Mouse (Mus musculus): Measurements from ENCODE around the gene Pla2g1b. TPM values are rescaled to one million over a fixed set of nuclear protein-coding genes. Genes with fewer than 3 reads are reported as not detected.
"Not testable (repeated sequence)": the region's sequence is repeated elsewhere in the genome, so short reads cannot be mapped to it uniquely, and the experiment has no call there.

Gene Pla2g1b
- total RNA-seq, 2 experiments from 2014 or later = not detected

DNA sequence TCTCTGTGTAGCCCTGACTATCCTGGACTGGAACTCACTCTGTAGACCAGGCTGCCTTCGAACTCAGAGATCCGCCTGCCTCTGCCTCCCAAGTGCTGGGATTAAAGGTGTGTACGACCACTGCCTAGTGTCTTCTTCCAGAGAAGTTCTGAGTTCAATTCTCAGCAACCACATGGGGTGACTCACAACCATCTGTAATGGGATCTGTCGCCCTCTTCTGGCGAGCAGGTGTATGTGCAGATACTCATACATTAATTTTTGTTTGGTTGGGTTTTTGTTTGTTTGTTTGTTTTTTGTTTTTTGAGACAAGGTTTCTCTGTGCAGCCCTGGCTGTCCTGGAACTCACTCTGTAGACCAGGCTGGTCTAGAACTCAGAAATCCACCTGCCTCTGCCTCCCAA is 23.4 kb upstream of the Pla2g1b start:
- ATAC-seq (replicated peaks; ENCODE audit: low FRiP score, poor library complexity, severe bottlenecking) = not testable (repeated sequence)

DNA sequence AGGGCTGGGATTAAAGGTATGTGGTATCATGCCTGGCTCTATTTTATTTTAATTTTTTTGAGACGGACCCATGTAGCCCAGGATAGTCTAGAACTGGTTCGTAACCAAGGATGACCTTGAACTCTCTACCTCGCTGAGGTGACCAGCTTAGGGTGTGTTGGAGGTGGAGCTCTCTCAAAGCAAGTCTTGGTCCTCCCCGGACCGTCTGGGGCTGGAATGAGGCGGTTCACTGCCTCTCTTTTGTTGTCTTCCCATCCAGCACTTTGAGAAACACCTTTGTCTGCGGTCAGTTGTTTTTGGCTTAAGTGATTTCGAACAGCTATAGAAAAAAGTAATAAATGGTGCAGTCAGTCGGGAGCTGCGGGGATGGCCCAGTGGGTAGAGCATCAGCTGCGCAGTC is 21.9 kb upstream of the Pla2g1b start:
- ATAC-seq (replicated peaks; ENCODE audit: low FRiP score, poor library complexity, severe bottlenecking) = no peak

DNA sequence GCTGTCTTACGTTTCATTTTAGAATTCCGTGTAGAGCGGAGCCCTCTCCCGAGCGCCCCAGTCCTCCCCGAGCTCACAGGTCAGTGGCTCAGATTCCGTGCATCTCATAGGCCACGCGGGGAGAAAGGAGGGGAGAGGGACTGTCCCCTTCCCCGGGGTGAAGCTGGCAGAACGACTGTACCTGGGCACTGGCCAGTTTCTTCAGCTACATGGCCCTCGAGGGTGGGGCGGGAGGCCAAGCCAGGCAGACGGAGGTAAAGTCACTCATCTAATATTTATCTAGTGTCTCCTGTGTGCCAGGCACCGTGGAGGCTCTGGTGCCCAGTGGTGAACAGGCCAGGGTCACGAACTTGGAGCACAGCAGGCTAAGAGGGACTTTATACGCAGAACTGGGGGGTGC is 19.0 kb upstream of the Pla2g1b start:
- ATAC-seq (replicated peaks; ENCODE audit: low FRiP score, poor library complexity, severe bottlenecking) = no peak

DNA sequence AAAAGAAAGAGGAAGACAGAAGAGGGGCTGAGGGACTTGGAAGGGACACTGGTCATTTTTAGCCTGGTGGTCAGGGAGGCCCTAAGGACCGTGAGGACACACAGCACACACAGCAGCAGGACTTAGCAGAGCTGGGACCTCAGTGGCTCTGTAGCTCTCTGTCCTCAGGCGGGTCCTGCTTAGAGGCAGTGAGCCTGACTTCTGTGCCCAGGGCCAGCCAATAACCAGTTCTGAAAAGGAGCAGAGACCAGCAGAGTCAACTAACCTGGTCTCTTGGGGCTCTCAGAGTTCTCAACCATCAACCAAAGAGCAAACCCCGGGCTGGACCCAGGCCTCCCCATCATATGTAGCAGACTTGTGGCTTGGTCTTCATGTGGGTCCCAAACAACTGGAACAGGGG is 16.8 kb upstream of the Pla2g1b start:
- no peak for ATAC-seq (replicated peaks; ENCODE audit: low FRiP score, poor library complexity, severe bottlenecking)

DNA sequence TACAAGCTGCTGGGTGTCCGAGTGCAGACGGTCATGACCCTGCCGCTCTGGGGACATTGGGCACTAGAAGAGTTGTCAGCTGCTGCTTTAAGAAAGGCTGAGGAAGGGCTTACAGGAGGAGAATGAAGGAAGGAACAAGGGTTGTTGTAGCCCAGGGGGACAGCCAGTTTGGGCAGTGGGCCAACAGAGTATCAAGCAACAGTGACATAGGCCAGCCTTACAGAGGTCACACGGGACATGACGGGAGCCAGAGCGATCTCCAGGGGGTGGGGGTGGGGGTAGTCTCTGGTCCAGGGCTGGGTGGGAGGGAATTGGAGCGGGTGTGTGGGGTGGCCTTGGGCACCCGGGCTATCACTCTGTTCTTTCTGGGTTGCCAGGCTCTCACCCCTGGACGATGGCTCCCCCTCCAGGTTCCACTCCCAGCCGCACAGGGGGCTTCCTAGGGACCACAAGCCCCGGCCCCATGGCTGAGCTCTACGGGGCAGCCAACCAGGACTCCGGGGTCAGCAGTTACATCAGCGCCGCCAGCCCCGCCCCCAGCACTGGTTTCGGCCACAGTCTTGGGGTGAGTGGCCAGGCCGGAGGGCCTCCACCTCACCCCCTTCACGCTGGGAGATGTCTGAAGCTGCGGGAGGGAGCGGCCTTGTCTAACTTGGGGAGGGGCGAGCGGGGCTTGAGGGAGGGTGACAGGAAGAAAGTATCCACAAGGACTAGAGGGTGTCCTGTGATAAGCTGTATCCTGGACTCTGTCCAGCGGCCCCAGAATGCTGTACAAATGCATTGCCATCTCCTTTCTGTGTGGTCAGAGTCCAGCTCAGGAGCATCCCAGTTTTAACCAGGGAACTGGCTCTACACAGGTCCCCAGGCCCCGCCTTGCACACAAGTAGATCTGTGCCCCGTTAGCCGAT is 15.4 kb upstream of the Pla2g1b start:
- ATAC-seq (replicated peaks; ENCODE audit: low FRiP score, poor library complexity, severe bottlenecking) = no peak

DNA sequence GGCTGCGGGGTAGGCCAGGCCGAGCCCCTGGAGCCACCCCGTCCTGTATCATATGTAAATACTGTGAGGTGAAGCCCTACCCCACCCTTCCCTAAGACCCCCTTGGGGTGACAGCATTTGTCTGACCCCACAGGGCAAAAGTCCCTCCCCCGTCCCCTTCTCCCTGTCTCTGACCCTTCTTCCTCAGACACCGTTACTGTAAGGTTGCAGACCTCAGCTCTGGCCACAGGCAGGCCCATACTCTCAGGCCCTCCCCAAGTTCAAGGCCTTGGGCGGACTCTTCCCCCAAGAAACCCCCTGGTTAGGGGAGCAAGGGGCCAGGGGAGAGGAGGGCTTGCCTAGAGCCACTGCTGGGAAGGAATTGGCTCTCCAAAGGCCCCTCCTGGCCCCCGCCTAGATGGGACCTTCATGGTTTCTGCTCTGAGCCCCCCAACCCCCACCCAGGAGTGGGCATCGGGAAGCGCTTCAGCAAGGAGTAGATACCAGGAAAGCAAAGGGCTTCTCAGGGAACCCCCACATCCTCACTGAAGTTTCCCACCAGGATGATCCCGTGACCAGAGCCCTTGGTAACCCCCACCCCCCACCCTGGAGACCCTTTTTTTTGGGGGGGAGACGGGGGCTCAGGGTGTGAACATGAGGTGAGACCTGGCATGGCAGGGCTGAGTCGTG is 11.5 kb upstream of the Pla2g1b start:
- no peak for ATAC-seq (replicated peaks; ENCODE audit: low FRiP score, poor library complexity, severe bottlenecking)

DNA sequence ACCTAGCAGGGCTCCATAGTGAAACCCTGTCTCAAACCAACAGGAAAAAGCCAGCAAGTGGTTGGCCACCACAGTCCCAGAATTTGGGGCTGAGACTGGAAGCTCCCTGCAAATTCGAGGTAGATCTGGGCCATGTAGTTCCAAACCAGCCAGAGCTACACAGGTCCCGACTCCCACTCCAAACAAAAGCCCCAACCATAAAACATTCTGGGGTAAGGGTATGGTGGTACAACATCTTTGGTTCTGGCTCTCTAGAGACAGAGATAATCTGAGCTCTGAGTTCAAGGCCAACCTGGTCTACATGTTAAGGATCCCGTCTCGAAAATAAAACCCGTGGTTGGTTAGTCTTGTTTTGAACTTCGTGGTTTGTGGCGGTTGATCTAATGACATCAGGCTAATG is 10.2 kb upstream of the Pla2g1b start:
- ATAC-seq (replicated peaks; ENCODE audit: low FRiP score, poor library complexity, severe bottlenecking) = no peak

DNA sequence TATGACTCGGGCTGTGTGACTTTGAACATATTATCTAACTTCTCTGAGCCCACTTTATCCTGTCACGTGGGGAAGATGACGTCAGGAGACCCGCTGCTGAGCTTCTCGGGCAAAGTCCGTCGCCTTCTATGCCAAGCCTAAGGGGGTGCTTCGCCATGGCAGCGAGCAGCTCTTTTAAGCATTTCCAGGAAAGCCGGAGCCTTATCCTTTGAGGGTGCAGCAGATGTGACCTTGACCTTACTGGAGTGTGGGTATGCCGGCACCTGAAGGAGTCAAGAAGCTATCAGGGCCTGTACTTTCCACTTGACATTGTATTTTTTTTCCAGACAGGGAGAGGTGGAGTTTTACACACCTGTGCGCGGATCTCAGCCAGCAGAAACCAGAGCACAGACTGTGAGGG is 7.1 kb upstream of the Pla2g1b start:
- ATAC-seq (replicated peaks; ENCODE audit: low FRiP score, poor library complexity, severe bottlenecking) = no peak

DNA sequence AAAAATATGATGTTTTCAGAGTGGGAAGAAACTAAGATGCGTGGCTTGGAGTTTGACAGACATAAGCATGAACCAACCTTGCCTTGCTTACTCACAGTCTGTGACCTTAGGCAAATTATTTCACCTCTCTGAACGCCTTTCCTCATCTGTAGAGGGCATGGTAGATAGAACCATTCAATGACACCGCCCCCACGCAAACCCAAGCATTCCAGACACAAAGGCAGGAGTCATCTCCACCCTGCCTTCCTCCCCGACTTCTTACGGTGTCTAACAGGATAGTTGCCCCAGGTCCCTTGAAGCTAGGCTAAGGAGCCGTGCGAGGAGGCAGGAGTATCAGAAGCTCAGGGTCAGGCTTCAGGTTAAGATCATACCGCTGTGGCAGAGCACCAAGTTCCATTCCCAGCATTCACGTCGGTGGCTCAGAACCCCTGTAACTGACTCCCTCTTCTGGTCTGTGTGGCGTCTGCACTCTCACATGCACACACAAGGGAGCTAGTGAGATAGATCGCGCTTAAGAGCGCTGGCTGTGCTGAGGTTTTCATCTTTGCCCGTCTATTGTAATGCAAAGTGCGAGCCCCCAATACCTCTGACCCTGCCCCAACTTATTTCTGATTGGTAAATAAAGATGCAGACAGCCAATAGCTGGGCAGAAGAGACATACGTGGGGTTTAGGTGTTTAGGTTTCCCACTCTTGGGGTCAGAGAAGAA is 1.5 kb upstream of the Pla2g1b start:
- no peak for ATAC-seq (replicated peaks; ENCODE audit: low FRiP score, poor library complexity, severe bottlenecking)

DNA sequence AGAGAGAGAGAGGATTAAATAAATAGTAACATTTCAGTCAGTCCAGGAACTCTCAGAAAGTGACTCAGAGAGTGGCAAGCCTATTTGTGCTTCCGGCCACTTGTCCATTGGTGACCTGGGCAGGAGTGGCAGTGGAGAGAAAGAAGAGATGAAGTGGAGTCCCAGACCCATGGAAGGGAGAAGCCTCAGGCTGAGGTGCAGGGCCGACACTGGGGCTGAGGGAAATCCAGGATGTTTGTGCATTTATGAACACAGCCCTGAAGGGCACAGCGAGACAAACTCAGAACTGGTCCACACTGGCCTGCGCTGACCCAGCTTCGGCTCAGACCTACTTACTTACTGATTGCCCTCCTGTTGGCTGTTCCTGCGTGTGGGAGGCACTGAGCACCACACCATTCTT is 3.7 kb downstream of the Pla2g1b start:
- no peak for ATAC-seq (replicated peaks; ENCODE audit: low FRiP score, poor library complexity, severe bottlenecking)

DNA sequence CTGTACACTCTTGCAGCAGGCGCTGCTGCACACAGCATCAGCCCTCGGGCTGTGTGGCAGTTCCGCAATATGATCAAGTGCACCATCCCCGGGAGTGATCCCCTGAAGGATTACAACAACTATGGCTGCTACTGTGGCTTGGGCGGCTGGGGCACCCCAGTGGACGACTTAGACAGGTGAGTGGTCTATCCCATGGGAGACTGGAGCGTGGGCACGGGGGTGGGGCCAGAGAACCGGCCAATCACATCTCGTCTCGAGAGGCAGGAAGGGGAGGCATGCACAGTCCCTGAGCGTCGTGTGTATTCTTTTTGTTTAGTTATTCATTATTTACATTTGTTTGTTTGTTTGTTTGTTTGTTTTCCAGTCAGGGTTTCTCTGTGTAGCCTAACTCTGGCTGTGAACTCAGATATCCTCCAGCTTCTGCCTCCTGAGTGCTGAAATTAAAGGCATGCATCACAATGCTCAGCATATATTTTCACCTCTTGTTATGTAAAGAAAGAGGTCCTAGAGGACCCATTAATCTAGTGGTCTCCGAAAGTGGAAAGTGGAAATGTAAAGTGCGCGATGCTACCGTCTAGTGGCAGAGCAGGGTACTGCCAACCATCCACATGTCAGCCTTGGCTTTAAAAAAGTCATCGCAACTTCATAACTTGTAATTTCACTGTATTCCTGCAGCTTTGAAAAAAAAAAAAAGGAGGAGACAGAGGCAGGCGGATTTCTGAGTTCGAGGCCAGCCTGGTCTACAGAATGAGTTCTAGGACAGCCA is 4.9 kb downstream of the Pla2g1b start:
- peak; percentile 69 for ATAC-seq (replicated peaks; ENCODE audit: low FRiP score, poor library complexity, severe bottlenecking)

DNA sequence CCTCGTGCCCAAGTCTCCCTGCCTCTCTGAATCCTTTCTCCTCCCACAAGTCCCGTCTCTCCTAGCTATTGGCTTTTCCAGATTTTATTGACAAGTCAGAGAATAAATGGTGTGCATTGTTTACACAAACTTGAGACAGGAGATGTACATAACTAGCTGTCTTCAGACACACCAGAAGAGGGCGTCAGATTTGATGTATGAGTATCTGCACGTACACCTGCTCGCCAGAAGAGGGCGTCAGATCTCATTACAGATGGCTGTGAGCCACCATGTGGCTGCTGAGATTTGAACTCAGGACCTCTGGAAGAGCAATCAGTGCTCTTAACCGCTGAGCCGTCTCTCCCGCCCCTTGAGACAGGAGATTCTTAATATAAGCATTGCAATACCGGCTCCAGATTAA is 7.1 kb downstream of the Pla2g1b start:
- ATAC-seq (replicated peaks; ENCODE audit: low FRiP score, poor library complexity, severe bottlenecking) = no peak

DNA sequence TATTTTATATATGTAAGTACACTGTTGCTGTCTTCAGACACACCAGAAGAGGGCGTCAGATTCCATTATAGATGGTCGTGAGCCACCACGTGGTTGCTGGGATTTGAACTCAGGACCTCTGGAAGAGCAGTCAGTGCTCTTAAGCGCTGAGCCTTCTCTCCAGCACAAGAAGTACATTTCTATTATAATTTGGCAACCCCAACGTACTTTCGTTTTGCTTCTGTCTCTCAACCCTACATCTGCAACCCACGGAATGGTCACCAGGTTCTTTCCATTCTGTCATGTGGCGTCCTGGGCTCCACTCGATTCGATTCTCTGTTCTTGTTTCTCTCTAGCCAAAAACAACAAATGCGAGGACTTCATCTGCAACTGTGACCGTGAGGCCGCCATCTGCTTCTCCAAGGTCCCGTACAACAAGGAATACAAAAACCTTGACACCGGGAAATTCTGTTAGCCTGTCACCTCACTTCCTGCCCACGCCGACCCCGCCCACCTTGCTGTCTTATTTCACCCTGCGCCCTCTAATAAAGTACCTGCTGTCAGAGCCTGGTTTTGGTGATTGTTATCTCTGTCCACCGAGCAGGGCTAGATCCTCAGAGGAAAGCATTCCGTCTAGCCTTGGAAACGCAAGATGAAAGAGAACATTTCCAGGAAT is 8.2 kb downstream of the Pla2g1b start:
- no peak for ATAC-seq (replicated peaks; ENCODE audit: low FRiP score, poor library complexity, severe bottlenecking)

DNA sequence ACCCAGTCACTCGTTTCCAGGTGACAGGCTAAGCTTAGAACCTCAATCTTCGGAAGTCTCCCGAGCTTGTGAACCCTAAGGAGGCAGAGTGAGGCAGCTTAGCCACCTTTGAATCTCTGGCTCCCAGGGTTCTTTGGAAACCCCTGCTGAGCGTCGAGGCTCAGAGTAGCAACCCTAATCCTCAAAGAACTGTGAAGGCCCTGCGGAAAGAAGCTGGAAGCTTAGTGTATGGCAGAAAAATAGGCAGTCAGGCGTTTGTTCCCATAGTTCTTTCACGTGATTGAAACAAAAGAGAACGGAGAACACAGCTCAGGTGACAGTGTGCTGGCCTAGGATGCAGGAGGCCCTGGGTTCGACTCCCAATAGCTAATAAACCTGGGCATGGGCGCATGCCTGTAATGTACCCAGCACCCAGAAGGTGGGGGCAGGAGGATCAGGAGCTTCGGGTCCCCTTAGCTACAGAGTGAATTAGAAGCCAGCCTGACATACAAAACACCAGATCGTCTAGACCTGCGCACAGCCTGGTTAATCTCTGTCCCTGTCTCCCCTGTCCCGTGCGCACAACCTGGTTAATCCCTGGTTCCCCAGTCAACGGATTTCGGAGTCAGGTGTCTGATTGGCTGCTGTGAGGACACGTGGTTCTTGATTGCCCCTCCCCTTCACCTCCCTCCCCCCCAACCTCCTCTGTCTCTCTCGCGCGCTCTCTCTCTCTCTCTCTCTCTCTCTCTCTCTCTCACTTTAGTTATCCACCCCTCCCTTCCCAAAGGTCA is 9.5 kb downstream of the Pla2g1b start:
- peak; percentile 45 for ATAC-seq (replicated peaks; ENCODE audit: low FRiP score, poor library complexity, severe bottlenecking)

DNA sequence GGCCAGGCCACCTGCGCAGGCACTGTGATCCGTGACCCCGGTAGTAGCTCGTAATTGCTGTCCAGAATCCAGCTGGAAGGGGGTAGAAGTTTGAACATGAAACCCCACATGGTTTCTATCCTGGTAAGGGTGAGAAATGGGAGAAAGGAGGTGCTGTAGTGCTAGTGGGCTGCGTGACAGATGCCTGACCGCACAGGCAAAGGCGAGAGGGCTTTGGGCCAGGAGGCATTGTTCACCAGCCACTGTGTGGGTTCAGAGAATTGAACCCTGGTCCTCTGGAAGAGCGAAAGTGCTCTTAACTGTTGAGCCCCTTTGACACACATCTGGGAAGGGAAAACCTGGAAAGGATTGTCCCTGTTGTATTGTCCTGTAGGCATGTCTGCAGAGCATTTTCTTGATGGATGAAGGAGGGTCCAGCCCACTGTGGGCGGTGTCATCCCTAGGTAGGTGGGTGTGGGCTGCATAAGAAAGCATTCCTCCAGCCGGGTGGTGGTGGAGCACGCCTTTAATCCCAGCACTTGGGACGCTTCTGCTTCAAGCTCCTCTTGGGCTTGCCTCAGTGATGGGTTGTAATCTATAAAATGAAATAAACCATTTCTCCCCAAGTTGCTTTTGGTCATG is 10.2 kb downstream of the Pla2g1b start:
- ATAC-seq (replicated peaks; ENCODE audit: low FRiP score, poor library complexity, severe bottlenecking) = no peak

DNA sequence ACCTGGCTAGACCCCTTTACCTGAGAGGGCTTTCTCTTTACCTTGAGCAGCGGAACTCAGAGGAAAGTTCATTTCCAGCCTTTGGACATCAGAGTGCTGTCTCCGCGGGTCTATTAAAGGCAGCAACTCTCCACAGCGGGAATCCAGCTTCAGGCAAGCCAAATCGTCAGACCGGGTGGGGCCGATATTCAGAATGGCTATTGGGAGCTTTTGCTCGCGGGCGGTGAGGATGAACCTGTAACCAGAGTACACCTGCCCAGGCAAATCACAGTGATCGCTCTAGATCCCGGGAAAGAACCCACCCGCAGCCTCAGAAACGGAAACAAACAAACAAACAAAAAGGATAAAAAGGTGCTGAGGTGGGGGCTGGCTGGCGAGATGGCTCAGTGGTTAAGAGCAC is 13.5 kb downstream of the Pla2g1b start:
- ATAC-seq (replicated peaks; ENCODE audit: low FRiP score, poor library complexity, severe bottlenecking) = no peak

DNA sequence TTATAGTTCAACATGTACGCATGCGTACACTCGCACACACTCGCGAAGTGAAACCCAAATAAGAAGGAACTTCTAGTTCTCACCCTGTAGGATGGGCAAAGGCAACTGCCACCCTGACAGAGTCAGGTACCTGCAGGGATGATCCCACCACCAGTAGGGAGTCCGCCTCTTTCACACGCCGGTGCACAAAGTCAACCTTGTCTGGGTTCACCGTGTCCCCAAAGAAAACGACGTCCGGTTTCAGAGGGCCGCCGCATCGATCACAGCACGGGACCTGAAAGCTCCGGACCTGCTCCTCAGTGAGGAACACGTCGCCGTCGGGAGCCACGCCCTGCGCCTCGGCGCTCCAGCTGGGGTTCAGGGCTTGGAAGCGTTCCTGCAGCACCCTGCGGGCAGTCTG is 14.0 kb downstream of the Pla2g1b start:
- ATAC-seq (replicated peaks; ENCODE audit: low FRiP score, poor library complexity, severe bottlenecking) = no peak
